Mouse (Mus musculus): ENCODE data around the gene Pakap. TPM values are rescaled to one million over a fixed set of nuclear protein-coding genes. Genes with fewer than 3 reads are reported as not detected.

Gene Pakap
- polyA plus RNA-seq, 1 experiment: 0.38 TPM

DNA sequence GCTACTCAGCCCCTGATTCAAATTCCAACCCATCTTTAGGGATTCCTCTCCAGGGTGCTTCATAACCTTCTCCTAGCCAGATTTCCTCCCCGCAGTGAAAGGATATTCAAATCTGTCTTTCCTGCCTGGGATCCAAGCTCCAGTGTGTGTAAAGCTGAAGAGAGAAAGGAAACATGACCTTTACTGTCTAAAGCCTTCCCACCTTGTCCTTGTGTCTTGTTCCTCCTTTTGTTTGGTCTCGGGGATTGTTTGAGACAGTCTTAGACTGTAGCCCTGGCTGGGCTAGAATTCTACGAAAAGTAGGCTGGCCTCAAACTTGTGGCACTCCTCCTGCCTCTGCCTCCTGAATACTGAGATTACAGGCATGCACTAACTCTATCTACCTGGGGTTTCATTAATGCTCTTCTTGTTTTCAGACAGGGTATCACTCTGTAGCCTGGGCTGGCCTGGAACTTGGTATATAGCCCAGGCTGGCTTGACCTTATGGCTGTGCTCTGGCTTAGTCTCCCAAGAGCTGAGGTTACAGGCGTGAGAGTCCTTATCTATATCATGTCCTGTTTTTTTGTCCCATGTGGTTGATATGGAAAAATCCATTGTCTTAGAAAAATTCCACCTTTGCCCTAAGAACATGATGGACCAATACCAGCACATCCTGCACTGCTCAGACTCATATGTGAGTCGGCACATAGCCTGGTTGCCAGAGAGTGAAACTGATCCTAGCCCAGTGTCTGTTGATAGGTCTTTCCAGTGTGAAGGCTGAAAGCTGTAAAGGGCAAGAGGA, 126.6 kb downstream of the Pakap start:
- no peaks in the 10 kb centered on the region for H3K27me3 ChIP-seq (ENCODE audit: control insufficient read depth, insufficient read depth, low read length)
- no peak overlapping the region for H3K4me3 ChIP-seq (ENCODE audit: control insufficient read depth, insufficient read depth, low read length)
- no peak for DNase-seq
- H3K4me1 ChIP-seq (replicated peaks; ENCODE audit: control insufficient read depth, insufficient read depth, low read length): no peaks in the 10 kb centered on the region
- TF ChIP-seq POLR2A (IDR thresholded peaks at IDR 0.05; ENCODE audit: control insufficient read depth, extremely low read depth, insufficient read depth, low read length, poor library complexity): no peak
- TF ChIP-seq CTCF (IDR thresholded peaks at IDR 0.05; ENCODE audit: borderline replicate concordance, control insufficient read depth, extremely low read depth, insufficient read depth, low read length, poor library complexity): no peak
- 89% methylated on average over 5 of the region's 5 CpGs for WGBS
- H3K27ac ChIP-seq (ENCODE audit: control insufficient read depth, insufficient read depth, low read length): no peak overlapping the region
- no peaks in the 10 kb centered on the region for H3K36me3 ChIP-seq (ENCODE audit: control insufficient read depth, insufficient read depth, low read length)

DNA sequence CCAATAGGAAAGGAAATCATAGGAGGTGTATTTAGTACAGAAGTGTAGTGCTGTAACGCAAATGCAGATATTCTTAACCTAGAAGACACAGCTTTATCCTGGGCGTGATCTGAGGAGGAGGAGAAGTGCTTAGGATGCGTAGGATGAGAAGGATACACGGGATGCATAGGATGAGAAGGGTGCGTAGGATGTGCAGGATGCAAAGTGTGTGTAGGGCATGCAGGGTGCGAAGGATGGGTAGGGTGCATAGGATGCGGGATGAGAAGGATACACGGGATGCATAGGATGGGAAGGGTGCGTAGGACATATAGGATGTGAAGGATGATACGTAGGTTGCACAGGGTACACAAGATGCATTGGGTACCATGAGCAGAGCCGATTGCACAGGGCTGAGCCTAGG, 129.0 kb downstream of the Pakap start:
- H3K27ac ChIP-seq (ENCODE audit: control insufficient read depth, insufficient read depth, low read length): no peak overlapping the region
- no peak for DNase-seq
- TF ChIP-seq CTCF (IDR thresholded peaks at IDR 0.05; ENCODE audit: borderline replicate concordance, control insufficient read depth, extremely low read depth, insufficient read depth, low read length, poor library complexity): no peak
- TF ChIP-seq POLR2A (IDR thresholded peaks at IDR 0.05; ENCODE audit: control insufficient read depth, extremely low read depth, insufficient read depth, low read length, poor library complexity): no peak
- H3K4me3 ChIP-seq (ENCODE audit: control insufficient read depth, insufficient read depth, low read length): no peak overlapping the region
- H3K27me3 ChIP-seq (ENCODE audit: control insufficient read depth, insufficient read depth, low read length): no peaks in the 10 kb centered on the region
- no peaks in the 10 kb centered on the region for H3K36me3 ChIP-seq (ENCODE audit: control insufficient read depth, insufficient read depth, low read length)
- WGBS: 96% methylated on average over 11 of the region's 11 CpGs
- H3K4me1 ChIP-seq (replicated peaks; ENCODE audit: control insufficient read depth, insufficient read depth, low read length): no peaks in the 10 kb centered on the region

DNA sequence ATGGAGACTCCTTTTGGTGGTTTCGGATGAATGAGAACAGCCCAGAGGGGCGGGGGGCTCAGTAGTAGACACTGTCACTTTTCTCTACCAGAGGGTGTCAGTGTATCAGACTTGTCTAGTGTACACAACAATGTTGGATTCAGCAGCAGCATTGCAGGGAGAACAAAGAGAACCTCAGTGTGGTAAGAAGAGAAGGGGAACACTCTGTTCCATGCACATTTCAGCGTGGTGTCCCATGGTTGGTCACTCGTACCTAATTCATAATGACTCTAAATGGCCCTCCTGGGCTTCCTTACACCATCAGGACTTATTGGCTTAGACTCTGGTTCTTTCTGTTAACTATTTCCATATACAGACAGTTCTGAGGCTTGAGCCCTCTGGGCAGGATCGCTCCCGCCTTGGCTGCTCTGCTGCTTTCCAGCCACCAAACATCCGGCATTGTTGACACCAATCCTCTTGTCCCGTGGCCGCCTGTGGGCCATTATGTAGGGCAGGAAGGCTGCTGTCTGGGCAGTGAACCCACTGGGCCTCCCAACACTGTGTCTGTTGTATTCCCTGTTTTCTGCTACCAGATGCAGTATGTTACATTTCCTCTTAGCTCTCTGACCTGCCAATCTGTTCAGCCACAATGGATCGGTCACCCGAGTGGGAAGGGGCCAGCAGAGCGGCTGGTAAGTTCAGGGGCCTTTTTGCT, 130.1 kb downstream of the Pakap start:
- no peak for DNase-seq
- Histone ChIP-seq H3K27me3 (ENCODE audit: control insufficient read depth, insufficient read depth, low read length) (no peaks in the 10 kb centered on the region), H3K4me1 (replicated peaks; ENCODE audit: control insufficient read depth, insufficient read depth, low read length) (no peaks in the 10 kb centered on the region), H3K27ac (ENCODE audit: control insufficient read depth, insufficient read depth, low read length) (no peak overlapping the region), H3K36me3 (ENCODE audit: control insufficient read depth, insufficient read depth, low read length) (no peaks in the 10 kb centered on the region), H3K4me3 (ENCODE audit: control insufficient read depth, insufficient read depth, low read length) (no peak overlapping the region)
- TF ChIP-seq CTCF (IDR thresholded peaks at IDR 0.05; ENCODE audit: borderline replicate concordance, control insufficient read depth, extremely low read depth, insufficient read depth, low read length, poor library complexity) (no peak), POLR2A (IDR thresholded peaks at IDR 0.05; ENCODE audit: control insufficient read depth, extremely low read depth, insufficient read depth, low read length, poor library complexity) (no peak)
- 94% methylated on average over 12 of the region's 12 CpGs for WGBS

DNA sequence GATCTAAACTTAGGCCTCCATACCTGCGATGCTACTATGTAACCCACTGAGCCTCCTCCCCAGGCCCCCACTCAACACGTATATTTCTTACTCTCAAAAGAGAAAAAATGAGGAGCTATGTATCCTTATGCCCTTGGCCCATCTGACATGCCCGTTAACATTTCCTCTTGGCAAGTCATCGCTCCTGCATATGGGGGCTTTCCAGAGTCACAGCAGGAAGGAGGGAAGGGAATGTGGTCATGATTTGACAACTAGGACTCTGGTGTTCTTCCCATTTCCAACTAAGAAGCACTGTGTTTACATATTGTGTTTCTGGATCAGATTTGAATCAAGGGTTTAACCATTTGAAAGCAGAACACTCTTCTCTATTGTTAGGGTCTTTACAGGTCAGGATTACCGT, 133.6 kb downstream of the Pakap start:
- Histone ChIP-seq H3K27ac (ENCODE audit: control insufficient read depth, insufficient read depth, low read length) (no peak overlapping the region), H3K36me3 (ENCODE audit: control insufficient read depth, insufficient read depth, low read length) (no peaks in the 10 kb centered on the region), H3K27me3 (ENCODE audit: control insufficient read depth, insufficient read depth, low read length) (no peaks in the 10 kb centered on the region), H3K4me1 (replicated peaks; ENCODE audit: control insufficient read depth, insufficient read depth, low read length) (no peaks in the 10 kb centered on the region), H3K4me3 (ENCODE audit: control insufficient read depth, insufficient read depth, low read length) (no peak overlapping the region)
- no peak for DNase-seq
- 90% methylated on average over 5 of the region's 5 CpGs for WGBS
- no peak for TF ChIP-seq CTCF (IDR thresholded peaks at IDR 0.05; ENCODE audit: borderline replicate concordance, control insufficient read depth, extremely low read depth, insufficient read depth, low read length, poor library complexity)
- no peak for TF ChIP-seq POLR2A (IDR thresholded peaks at IDR 0.05; ENCODE audit: control insufficient read depth, extremely low read depth, insufficient read depth, low read length, poor library complexity)

DNA sequence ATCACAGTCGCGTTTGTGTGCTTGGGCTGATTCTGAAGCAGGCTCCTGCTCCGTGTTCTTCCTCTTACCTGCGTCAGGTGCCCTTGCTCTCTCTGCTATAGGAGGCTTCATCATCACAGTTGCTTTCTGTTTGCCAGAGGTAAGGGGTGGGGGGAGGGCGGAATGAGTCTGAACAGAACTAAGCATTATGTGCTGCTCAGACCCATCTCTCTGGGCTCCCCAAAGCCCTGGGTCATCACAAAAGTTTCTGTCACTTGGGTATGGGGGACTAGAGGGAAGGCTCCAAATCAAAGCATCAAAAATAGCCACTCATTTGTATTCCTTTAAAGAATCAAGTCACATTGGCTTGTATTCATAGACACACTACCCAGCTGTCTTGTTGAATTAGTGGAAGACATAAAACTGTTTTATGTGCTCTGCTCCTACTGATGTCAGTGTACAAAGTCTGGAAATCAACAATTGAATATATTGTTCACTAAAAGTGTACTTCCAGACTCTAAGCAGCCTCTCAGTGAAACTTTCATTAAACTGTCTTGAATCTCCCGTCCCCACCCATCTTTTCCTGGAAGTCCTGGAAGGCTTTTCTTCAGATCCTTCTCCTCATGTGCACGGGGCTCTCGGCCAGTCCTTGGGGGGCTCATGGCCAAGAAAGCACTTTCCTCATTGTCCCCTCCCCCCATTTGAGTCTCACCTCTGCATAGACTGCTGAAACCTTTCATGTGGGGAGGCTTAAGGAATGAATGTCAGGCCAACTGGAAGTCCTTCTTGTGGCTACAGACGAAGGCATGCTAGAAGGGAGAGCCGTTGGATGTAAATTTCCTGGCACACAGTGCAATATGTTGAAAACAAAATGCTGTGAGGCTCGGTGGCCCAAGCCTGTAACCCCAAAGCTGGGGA, 135.8 kb downstream of the Pakap start:
- H3K4me3 ChIP-seq (ENCODE audit: control insufficient read depth, insufficient read depth, low read length): no peak overlapping the region
- no peak for TF ChIP-seq POLR2A (IDR thresholded peaks at IDR 0.05; ENCODE audit: control insufficient read depth, extremely low read depth, insufficient read depth, low read length, poor library complexity)
- 85% methylated on average over 11 of the region's 11 CpGs for WGBS

DNA sequence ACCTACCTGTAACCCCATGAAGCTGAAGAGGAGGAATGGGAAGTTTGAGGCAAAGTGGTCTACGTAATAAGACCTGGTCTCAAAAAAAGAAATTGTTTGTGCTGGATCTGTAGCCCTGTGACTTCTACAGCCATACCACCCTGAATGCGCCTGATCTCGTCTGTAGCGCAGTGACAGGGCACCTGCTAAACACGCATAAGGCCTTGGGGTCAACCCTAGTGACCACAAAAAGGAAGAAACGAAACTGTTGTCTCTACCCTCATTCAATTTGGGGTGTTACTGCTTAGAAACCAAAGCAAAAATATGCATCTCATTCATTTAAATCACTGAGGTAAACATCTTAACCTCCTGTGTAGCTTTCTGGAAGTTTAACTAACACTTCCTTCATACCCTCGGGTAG, 136.6 kb downstream of the Pakap start:
- TF ChIP-seq CTCF (IDR thresholded peaks at IDR 0.05; ENCODE audit: borderline replicate concordance, control insufficient read depth, extremely low read depth, insufficient read depth, low read length, poor library complexity): no peak
- no peak for TF ChIP-seq POLR2A (IDR thresholded peaks at IDR 0.05; ENCODE audit: control insufficient read depth, extremely low read depth, insufficient read depth, low read length, poor library complexity)
- H3K36me3 ChIP-seq (ENCODE audit: control insufficient read depth, insufficient read depth, low read length): no peaks in the 10 kb centered on the region
- DNase-seq: no peak
- no peaks in the 10 kb centered on the region for H3K27me3 ChIP-seq (ENCODE audit: control insufficient read depth, insufficient read depth, low read length)
- H3K27ac ChIP-seq (ENCODE audit: control insufficient read depth, insufficient read depth, low read length): no peak overlapping the region
- 48% methylated on average over 7 of the region's 7 CpGs for WGBS
- no peak overlapping the region for H3K4me3 ChIP-seq (ENCODE audit: control insufficient read depth, insufficient read depth, low read length)
- no peaks in the 10 kb centered on the region for H3K4me1 ChIP-seq (replicated peaks; ENCODE audit: control insufficient read depth, insufficient read depth, low read length)

More for the DNA sequence above, 135.8 kb downstream of the Pakap start:
- H3K4me1 ChIP-seq (replicated peaks; ENCODE audit: control insufficient read depth, insufficient read depth, low read length): no peaks in the 10 kb centered on the region
- H3K36me3 ChIP-seq (ENCODE audit: control insufficient read depth, insufficient read depth, low read length): no peaks in the 10 kb centered on the region
- no peaks in the 10 kb centered on the region for H3K27me3 ChIP-seq (ENCODE audit: control insufficient read depth, insufficient read depth, low read length)
- H3K27ac ChIP-seq (ENCODE audit: control insufficient read depth, insufficient read depth, low read length): no peak overlapping the region
- no peak for DNase-seq

Data from thymus, adult 2 months (tissue).